Mouse (Mus musculus) cortical plate, adult 2 months (tissue): ENCODE data around the gene Ddt.

Experiments
- CTCF ChIP-seq: fragments of 200-500 bp; IDR thresholded peaks from 2 replicates; pipeline ENCODE4 v1.5.1; 2011; ENCODE audit warnings: mild to moderate bottlenecking, control low read depth, low read length; ENCODE audit not compliant: insufficient read depth; ENCODE audit errors: extremely low read depth
- POLR2A ChIP-seq: fragments of 200-500 bp; IDR thresholded peaks from 2 replicates; pipeline ENCODE4 v1.6.1; 2011; ENCODE audit warnings: mild to moderate bottlenecking, low read length, control low read depth; ENCODE audit not compliant: insufficient read depth; ENCODE audit errors: extremely low read depth

DNA sequence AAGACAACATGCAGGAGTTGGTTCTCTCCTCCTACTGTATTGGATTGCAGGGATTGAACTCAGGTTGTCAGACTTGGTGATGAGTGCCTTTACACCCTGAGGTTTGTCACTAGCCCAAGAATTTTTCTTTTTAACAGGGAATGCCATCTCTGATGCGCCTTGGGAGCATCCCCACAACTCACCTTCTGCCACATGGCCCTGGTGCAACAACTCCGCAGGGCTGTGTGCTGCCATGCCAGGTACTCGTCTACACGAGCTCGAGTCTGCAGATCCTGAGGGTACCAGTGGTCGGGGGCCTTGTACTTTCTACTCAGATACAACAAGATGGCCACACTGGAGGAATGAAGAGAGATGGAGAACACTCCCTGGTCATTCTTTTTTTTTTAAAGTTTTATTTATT is 3.3 kb upstream of the Ddt start:
- TF ChIP-seq POLR2A (no peak), CTCF (no peak)
